Mouse (Mus musculus) left cerebral cortex, postnatal 25 days (tissue): ENCODE measurements around the gene Pkd1l1. TPM values are rescaled to one million over a fixed set of nuclear protein-coding genes. Genes with fewer than 3 reads are reported as not detected.

Experiments used
- DNase-seq, 2 experiments: peaks; one replicate each; pipeline ENCODE4 v3.0.0; 2022; ENCODE audit warnings: low spot score in 2 of 2, mixed read lengths in 1 of 2
- intact Hi-C: fragments of 180-260 bp; cut with DNase I; formaldehyde crosslinking; loops from one replicate; pipeline ENCODE4 v1.15.1; 2025
- total RNA-seq, 2 experiments: library from RNA; stranded (reverse); gene quantifications; 2 replicates each; pipeline ENCODE4 v1.2.3; 2021

Pkd1l1 gene
- total RNA-seq, 2 experiments from 2014 or later, result not detected

GRCm38 (mm10) chr11:8830551-8830950 is 142.5 kb downstream of the Pkd1l1 start:
- intact Hi-C loops, result no loop called here
- no peak for DNase-seq

GRCm38 (mm10) chr11:8829561-8829960 is 143.5 kb downstream of the Pkd1l1 start:
- no peak for DNase-seq
- intact Hi-C loops, result no loop called here

GRCm38 (mm10) chr11:8828836-8829526 is 144.1 kb downstream of the Pkd1l1 start:
- intact Hi-C loops, result no loop called here
- no peak for DNase-seq

- intact Hi-C loops, result no loop called here
- DNase-seq, result no peak
Measured at GRCm38 (mm10) chr11:8826609-8827008, 146.5 kb downstream of the Pkd1l1 start.

GRCm38 (mm10) chr11:8826046-8826445 is 147.0 kb downstream of the Pkd1l1 start:
- no peak for DNase-seq
- intact Hi-C loops, result no loop called here

- intact Hi-C loops, result no loop called here
- DNase-seq, result no peak
Measured at GRCm38 (mm10) chr11:8825413-8825812, 147.7 kb downstream of the Pkd1l1 start.

GRCm38 (mm10) chr11:8821403-8821802 is 151.7 kb downstream of the Pkd1l1 start:
- DNase-seq, result no peak

GRCm38 (mm10) chr11:8817376-8817775 is 155.7 kb downstream of the Pkd1l1 start:
- intact Hi-C loops, result no loop called here
- DNase-seq, result no peak

More at GRCm38 (mm10) chr11:8821403-8821802, 151.7 kb downstream of the Pkd1l1 start:
- intact Hi-C loops, result no loop called here

DNA sequence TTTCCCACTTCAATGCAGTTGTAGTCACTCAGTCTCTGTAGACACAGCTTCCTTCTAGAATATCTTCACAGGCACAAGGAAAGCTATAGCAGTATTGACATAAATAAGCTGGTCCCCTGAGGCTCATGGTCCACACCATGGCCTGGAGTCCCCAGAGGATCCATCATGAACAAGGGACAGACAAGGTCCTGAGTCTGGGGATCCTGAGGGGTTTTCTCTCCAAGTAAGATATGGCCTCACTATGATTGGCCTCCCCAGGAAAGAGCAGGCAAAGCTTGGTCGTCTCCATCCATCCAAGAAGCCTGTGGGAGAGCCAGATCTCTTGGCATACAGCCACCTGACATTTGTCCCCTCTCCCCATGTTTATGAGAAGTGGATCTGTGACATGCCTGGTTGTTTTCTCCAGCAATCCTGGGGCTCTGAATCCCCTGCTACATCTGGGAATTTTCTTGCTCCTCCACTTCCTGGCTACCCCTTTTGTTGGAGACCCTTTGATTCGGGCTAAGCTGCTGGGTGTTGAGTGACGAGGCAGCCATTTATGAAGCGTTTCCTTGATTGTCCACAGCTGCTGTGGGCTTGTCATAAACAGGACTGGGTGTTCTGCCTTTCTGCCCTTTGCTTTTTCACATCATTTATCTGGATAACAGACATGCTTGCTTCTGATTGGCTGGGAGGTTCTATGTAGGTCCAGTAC is 158.8 kb downstream of the Pkd1l1 start:
- intact Hi-C loops, result no loop called here
- DNase-seq, result no peak

- intact Hi-C loops, result no loop called here
- no peak for DNase-seq
Measured at GRCm38 (mm10) chr11:8811506-8812100, 161.5 kb downstream of the Pkd1l1 start.

DNA sequence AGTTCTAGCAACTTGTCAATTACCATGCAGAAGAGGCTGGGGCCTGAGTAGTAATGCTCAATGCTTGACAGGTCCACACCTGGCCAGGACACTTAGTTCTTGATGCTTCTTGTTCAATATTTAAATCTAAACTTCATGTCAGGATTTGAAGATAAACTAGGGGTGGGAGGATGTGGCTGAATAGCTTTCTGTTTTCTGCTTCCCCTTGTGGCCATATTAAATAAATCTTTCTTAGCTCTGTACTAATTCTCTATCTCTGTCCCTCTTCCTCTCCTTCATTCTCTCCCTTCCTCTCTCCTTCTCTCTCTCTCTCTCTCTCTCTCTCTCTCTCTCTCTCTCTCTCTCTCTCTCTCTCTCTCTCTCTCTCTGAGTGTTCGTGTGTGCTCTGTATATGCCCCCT is 163.4 kb downstream of the Pkd1l1 start:
- intact Hi-C loops, result no loop called here

GRCm38 (mm10) chr11:8807009-8807408 is 166.1 kb downstream of the Pkd1l1 start:
- intact Hi-C loops, result no loop called here
- DNase-seq, result no peak

More for the DNA sequence above, 163.4 kb downstream of the Pkd1l1 start:
- DNase-seq, result no peak

DNA sequence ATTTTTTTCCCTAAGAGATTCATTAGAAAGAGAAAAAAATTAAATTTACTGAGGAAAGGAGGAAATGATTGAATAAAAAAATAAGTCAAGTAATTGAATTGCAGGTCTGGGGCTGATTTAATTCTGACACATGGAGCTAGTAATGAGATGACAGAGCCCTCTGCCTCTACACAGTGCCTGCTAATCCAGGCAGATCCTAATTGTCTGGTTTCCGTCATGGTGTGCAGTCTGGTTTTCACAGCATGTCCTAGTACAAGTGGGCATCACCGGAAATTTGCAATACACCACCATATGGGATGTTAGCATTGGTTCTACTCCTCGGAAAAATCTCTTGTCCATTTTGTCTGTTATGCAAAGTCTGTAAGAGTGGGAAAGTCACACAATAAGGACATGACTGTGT is 168.9 kb downstream of the Pkd1l1 start:
- intact Hi-C loops, result no loop called here
- DNase-seq, result no peak

DNA sequence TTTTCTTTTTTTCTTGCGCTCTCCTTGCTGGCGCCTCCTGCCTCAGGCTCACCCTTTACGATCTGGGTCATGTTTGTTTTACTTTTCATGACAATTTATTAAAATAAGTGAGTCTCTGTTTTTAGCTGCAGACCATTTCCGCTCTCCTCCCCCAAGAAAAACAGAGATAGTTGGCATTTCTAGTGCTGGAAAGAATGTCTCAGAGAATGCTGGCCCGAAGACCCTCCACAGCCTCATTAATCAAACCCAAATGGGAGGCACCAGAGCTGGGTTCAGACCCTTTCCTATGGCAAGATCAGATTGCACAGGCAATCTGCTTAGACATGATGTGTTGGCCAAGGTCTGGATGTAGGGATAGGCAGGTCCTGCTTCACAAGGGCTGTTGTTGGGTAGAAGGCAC is 175.6 kb downstream of the Pkd1l1 start:
- no peak for DNase-seq
- intact Hi-C loops, result no loop called here

DNA sequence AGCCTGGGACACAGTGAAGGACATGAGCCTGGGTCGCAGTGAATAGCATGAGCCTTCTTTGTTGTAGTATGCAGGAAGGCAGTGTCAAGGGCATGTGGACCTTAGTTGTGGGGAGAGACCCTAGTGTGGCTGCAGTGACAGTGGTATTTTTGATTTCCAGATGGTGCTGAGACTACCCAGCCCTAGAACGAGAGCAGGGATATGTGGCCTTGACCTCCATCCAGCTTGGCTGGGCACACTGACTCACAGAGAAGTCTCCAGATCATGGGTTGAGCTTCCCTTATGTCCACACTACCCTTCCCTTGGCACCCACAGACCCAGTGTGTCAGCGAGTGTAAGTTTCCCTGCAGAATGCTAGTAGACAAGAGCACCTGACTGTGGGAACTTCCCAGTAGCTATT is 178.0 kb downstream of the Pkd1l1 start:
- no peak for DNase-seq
- intact Hi-C loops, result no loop called here

- intact Hi-C loops, result no loop called here
- no peak for DNase-seq
Measured at GRCm38 (mm10) chr11:8792146-8792545, 180.9 kb downstream of the Pkd1l1 start.

DNA sequence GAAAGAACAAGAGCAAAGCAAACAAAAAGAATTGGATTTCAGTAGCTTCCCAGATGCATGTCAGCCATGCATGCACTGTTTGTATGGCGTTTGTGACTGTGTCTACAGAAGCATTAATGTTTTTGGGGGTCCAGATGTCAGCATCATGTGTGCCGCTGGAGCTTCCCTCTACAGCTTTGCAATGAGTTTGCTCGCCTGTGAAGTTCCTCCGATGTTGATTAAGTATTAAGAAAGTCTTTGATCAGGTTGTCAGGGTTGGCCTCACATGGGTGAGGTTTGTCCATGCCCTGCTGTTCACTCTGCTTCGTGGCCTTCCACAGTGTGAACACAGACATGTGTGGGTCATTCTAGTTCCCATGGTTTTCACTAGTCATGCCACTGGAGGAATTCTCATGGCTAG is 183.9 kb downstream of the Pkd1l1 start:
- no peak for DNase-seq
- intact Hi-C loops, result no loop called here

DNA sequence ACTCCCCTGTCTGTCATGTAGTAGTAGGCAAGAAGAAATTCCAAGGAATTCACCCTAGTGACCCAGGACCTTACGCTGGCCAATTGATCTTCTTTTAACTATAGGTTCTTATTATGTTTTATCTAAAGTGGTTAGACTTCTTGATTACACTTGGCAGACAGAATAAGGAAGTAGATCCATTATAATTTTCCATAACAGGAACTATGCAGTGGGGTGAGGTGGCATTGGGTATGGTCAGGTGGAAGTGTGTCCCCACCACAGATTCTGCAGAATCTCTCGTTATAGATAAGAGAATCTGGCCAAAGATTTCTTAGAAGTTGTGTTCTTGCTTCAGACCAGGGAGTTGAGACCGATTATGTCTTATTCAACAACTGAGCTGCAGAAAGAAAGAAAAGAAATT is 185.5 kb downstream of the Pkd1l1 start:
- no peak for DNase-seq
- intact Hi-C loops, result no loop called here

DNA sequence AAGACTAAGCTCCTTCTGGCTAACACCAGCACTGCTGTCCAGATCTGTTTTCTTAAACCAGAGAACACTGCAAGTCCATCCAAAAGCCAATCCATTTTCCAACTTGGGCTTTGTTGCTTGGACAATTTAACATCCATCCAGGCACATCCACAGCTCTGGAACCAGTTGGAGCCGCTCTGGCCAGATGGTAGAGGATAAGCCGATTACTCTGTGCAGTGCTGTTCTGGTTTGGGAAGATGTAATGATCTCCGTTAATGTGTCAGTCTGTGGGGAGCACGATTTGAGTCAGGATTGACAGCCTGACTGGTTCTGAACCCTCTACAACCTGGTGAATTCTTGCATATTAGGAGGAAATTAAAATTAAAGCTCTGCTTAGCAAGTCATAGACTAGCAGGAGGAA is 188.7 kb downstream of the Pkd1l1 start:
- intact Hi-C loops, result no loop called here

DNA sequence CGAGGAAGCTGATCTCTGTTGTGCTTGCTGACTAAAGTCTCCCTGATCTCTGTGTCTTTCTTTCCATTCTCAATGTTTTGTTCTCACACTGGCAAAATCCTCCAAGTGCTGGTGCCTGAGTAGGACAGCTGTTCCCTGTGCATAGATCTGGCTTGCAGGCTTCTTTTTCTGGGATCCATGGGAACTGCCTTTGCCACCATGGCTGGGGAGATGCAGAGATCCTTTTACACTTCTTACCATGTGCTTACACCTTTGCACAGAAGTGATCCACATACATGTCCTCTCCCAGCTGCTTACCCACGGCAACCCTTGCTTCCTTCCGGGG is 191.0 kb downstream of the Pkd1l1 start:
- intact Hi-C loops, result no loop called here
- DNase-seq, result peak in 1 of 2 experiments; percentile 30

More for the DNA sequence above, 188.7 kb downstream of the Pkd1l1 start:
- no peak for DNase-seq
